Mouse (Mus musculus) CD4-positive, CD25-positive, alpha-beta regulatory T cell, adult 2 months (primary cell): ENCODE results near the gene Itgav.

Experiments
- DNase-seq: peaks from one replicate; pipeline ENCODE4 v3.0.0-alpha.2; 2012; ENCODE audit warnings: low read depth, low spot score

Itgav gene

DNA sequence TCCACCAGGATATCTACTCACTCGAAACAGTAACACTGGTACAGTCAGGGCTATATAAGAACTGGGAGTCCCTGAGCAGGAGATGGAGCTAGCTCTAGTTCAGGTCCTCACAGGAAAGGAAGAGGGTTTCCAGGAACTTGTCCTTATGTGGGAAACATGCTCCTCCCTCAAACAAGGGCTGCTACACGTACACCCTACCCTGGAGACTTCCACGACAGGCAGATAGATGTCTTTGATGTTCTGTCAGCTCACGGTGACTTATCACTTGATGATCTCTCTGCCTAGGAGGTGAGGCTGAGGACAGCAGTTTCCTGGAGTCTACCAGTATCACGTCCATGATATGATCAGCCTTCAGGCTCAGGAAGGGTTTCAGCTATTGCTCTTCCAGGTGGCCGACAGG, 21.1 kb downstream of the Itgav start:
- DNase-seq: peak; percentile 44

DNA sequence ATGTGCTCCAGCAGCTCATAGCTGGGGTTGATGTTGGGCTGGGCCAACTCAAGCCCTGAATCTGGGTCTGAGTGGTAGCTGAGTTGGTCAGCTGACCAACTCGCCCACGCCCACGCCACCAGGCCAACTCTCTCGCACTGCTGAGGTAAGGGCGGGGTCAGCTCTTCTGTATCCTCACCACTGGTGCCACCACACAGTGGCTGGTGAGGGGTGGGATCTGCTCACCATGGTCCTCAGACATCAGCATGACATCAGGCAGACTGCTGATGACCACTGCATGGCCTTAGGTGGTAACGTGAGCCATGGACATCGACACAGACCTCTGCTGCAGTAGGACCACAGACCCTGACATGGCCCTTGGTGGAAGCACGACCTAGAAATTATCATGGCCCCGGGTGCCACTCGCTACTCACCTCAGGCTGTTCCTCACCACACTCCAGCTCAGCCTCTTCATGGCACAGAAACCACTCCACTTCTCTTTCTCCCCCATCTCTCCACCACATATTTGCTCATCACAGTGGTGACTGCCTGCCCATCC, 24.5 kb downstream of the Itgav start:
- no peak for DNase-seq

DNA sequence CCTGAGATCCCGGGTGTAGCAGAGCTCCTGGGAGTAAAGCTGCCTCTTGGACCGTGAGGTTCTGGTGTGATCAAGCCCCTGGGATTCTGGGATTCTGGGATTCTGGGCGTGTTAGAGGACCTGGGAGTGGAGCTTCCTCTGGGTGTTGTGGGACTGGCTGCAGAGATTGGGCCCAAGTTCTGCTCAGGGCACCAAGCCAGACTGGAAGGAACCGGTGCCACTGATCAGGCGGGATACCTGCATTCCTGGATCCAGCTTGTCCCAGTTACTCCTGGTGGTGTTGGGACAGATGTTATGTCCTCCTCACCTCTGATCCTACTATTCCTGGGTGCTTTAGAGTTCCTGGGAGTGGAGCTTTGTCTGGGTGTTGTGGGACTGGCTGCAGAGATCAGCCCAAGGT, 28.8 kb downstream of the Itgav start:
- no peak for DNase-seq

DNA sequence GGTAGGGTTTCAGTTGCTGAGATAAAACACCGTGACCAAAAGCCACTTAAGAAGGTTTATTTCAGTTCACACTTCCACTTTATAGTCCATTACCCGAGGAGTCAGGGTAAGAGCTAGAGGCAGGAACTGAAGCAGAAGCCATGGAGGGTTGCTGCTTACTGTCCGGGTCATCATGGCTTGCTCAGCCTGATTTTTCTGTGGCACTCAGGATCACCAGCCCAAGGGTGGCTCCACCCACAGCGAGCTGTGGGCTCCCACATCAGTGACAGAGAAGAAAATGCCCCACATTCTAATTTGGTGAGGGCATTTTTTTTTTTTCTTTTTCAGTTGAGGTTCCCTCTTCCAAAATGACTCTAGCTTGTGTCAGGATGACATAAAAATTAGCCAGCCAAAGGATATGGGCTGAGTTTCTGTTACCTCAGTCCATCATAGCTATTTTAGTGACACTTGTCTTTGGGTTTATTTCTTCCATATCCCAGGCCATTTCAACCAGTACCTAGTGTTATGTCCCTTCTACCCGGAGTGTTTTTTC, 30.2 kb downstream of the Itgav start:
- no peak for DNase-seq

- DNase-seq: no peak
Measured at GRCm38 (mm10) chr2:83758606-83759215, 34.5 kb downstream of the Itgav start.

- DNase-seq: no peak
Measured at GRCm38 (mm10) chr2:83759216-83759648, 35.0 kb downstream of the Itgav start.

DNA sequence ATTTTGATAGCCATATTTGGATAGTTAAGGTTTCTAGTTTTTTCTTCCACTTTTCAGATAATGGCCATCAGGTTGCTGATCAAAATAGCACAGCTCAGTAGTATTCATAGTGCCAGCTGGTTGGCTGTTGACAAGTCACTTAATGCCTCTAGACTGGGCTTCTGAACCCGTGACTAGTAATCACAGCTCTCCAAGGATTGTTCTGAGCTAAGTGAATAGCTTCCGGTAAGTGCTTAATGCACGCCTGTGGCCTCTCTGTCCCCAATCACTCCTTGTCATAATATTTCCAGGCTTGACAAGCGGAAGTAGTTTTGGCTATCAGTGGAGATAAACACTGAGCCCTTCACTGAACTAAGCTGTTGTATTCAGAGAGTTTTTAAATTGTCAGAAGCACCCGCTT, 35.5 kb downstream of the Itgav start:
- no peak for DNase-seq

DNA sequence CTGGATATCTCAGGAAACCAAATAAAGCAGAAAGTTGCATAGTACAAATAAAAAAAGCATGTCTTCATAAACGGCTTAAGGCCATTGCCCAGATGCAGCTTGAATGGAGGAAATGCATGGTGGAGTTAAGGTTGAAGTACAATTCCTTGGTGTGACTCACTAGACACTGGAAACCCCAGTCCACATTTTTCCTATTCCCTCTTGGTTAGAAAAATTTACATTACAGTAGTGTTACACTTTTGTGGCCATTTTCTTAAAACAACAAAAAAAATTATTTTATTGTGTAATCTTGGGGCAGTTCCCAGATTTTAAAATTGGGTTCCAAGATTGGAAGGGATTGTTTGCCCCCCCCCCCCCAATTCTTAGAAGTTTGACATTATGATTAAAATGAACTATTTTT, 35.9 kb downstream of the Itgav start:
- no peak for DNase-seq

DNA sequence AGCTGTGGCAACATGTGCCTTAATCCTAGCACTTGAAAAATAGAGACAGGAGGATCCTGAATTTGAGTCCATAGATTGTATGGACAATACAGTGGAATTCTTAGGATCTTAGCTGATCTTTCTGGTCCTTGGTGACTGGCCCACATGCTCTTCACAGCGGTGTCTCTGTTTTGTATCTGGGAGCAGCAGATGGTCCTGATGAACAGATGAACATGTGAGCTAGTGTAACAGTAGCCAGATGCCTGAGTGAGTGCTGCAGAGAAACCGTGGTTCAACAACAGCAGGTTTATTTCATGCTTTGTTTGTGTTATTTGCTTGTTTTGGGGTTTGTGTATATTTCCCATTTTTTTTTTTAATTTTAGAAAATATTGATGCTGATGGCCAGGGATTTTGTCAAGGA, 37.3 kb downstream of the Itgav start:
- no peak for DNase-seq

- DNase-seq: peak; percentile 56
Measured at GRCm38 (mm10) chr2:83762106-83762855, 38.1 kb downstream of the Itgav start.

- DNase-seq: no peak
Measured at GRCm38 (mm10) chr2:83766058-83766457, 41.9 kb downstream of the Itgav start.

DNA sequence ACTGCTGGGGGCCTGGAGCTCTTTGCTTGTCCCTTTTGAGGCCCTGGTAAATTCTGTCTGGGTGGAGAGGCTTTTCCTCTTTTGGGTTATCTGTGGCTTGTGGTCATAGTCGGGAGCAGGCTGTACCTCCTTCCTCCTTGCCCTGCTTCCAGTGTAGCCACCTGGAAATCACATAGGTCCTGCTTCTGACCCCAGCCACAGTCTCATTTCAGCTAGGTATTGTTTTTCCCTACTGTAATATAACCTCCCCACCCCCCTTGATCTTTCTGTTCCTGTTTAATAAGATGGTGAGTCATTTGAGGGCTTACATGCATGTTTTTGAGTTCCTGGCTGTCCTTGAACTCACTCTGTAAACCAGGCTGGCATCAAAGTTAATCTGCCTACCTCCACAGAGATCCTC, 42.7 kb downstream of the Itgav start:
- DNase-seq: no peak

- DNase-seq: no peak
Measured at GRCm38 (mm10) chr2:83768311-83769047, 44.3 kb downstream of the Itgav start.

- DNase-seq: peak; percentile 83
Measured at GRCm38 (mm10) chr2:83771155-83771812, 47.1 kb downstream of the Itgav start.

- no peak for DNase-seq
Measured at GRCm38 (mm10) chr2:83791330-83792073, 67.3 kb downstream of the Itgav start.

GRCm38 (mm10) chr2:83792102-83792501, 67.9 kb downstream of the Itgav start:
- no peak for DNase-seq

- no peak for DNase-seq
Measured at GRCm38 (mm10) chr2:83795766-83796165, 71.6 kb downstream of the Itgav start.

GRCm38 (mm10) chr2:83797902-83798497, 73.8 kb downstream of the Itgav start:
- no peak for DNase-seq

- DNase-seq: peak; percentile 70
Measured at GRCm38 (mm10) chr2:83812483-83813272, 88.5 kb downstream of the Itgav start, which contains the start of gene Fam171b. Fam171b (plus strand) TSS chr2:83812636.
